Mouse (Mus musculus) intestine, postnatal 0 days (tissue): ENCODE data around the gene Col6a1. TPM values are rescaled to one million over a fixed set of nuclear protein-coding genes. Genes with fewer than 3 reads are reported as not detected.

Experiments used
- ATAC-seq: fragments of 200-750 bp; cut with Nextera tagmentation; 2 replicates; pipeline ENCODE4 v1.8.0; 2017; ENCODE audit warnings: mild to moderate bottlenecking, moderate TSS enrichment, moderate library complexity
- H3K27ac ChIP-seq: fragments of 300-500 bp; sonication (generic); 2 replicates; pipeline ENCODE4 v1.5.1; 2014; ENCODE audit warnings: mild to moderate bottlenecking, low read depth, low read length, moderate library complexity
- H3K27me3 ChIP-seq: fragments of 300-500 bp; sonication (generic); replicated peaks from 2 replicates; pipeline ENCODE4 v1.6.1; 2014; ENCODE audit warnings: low read length, mixed read lengths; ENCODE audit not compliant: control insufficient read depth, insufficient read depth
- H3K36me3 ChIP-seq: fragments of 300-500 bp; sonication (generic); 2 replicates; pipeline ENCODE4 v1.6.1; 2014; ENCODE audit warnings: mild to moderate bottlenecking, moderate library complexity; ENCODE audit not compliant: control insufficient read depth, insufficient read depth
- H3K4me1 ChIP-seq: fragments of 300-500 bp; sonication (generic); replicated peaks from 2 replicates; pipeline ENCODE4 v1.6.1; 2014; ENCODE audit warnings: antibody characterized with exemption, low read length, mixed read lengths; ENCODE audit not compliant: control insufficient read depth, insufficient read depth
- H3K4me2 ChIP-seq: fragments of 300-500 bp; sonication (generic); replicated peaks from 2 replicates; pipeline ENCODE4 v1.6.1; 2014; ENCODE audit warnings: low read depth, mild to moderate bottlenecking, moderate library complexity
- H3K4me3 ChIP-seq: fragments of 300-500 bp; sonication (generic); 2 replicates; pipeline ENCODE4 v1.5.1; 2014; ENCODE audit warnings: low read depth, low read length
- H3K9ac ChIP-seq: fragments of 300-500 bp; sonication (generic); 2 replicates; pipeline ENCODE4 v1.6.1; 2014; ENCODE audit warnings: mild to moderate bottlenecking, low read depth, low read length
- H3K9me3 ChIP-seq: fragments of 300-500 bp; sonication (generic); 2 replicates; pipeline ENCODE4 v1.6.1; 2016; ENCODE audit warnings: mixed run types; ENCODE audit not compliant: control insufficient read depth
- CTCF ChIP-seq: sonication (generic); IDR thresholded peaks from 2 replicates; pipeline ENCODE4 v1.5.1; 2016; ENCODE audit warnings: low read depth, mild to moderate bottlenecking, control low read depth, antibody characterized with exemption, moderate library complexity
- WGBS: fragments of 180-500 bp; shearing (Covaris S2); extraction: QIAGEN DNeasy Blood & Tissue Kit; methylation state at CpG from one replicate; pipeline ENCODE4 v1.1.7; 2014; 5-methylcytosine and 5-hydroxymethylcytosine counted together
- polyA plus RNA-seq: library from polyadenylated mRNA; unstranded; fragments of >200 nt; fragmentation: Nextera tagmentation; extraction: Ambion mirVana; gene quantifications from 2 replicates; pipeline ENCODE4 v1.2.1, GENCODE M21; 2015

Col6a1 gene
- polyA plus RNA-seq, 1 experiment from 2014 or later = 113 TPM

DNA sequence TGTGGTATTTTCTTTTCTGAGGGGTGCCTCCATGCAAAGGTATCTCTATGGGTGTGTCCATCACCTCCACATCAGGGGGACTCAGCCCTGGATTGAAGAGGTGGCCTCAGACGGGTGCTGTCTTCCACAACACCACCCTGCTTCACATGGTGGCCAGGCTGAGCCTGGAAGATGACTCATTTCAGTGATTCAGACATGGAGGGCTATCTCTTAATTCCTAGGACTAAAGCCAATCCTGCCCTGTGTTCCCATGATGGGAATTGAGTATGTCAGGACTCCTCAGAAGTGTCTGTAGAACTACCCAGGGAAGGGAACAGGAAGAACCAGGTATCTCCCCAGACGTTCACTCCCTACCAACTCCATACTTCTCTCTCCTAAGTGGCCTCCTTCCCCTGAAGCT is 32.5 kb downstream of the Col6a1 start:
- no peak for TF ChIP-seq CTCF
- Histone ChIP-seq H3K9ac (no peak overlapping the region), H3K9me3 (no peaks in the 10 kb centered on the region), H3K36me3 (no peaks in the 10 kb centered on the region), H3K4me2 (no peak overlapping the region), H3K4me3 (no peak overlapping the region), H3K27me3 (no peaks in the 10 kb centered on the region), H3K27ac (no peak overlapping the region), H3K4me1 (no peaks in the 10 kb centered on the region)
- ATAC-seq = no peak
- 69% methylated on average over 2 of the region's 2 CpGs for WGBS

DNA sequence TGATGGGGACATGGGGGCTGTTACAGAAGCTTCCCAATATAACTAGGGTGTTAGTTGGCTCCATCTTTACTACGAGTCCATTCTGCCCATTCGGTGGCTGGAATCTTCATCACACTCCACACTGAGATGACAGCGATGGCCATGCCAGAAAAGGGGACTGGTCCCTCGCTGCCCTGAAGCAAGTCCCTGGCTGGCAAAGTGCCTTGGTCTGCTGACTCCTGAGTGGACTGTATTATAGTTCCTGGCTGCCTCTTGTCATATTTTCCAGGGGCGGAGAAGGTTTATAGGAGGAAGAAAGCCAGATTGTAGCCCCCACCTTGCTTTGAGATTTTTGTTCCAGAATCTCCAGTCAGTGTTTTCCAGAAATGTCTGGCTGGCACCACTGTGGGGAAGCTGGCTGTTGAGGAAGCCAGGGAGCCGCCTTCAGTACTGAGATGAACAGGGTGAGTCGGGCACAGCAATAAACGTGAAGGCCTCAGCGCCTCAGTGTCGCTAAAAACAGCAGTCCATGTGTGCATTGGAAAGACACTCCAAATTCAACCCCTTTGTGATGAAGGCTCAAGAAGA is 40.4 kb downstream of the Col6a1 start:
- H3K4me2 ChIP-seq = no peak overlapping the region
- no peaks in the 10 kb centered on the region for H3K27me3 ChIP-seq
- H3K4me3 ChIP-seq = no peak overlapping the region
- no peaks in the 10 kb centered on the region for H3K36me3 ChIP-seq
- no peaks in the 10 kb centered on the region for H3K9me3 ChIP-seq
- no peak overlapping the region for H3K27ac ChIP-seq
- WGBS = 85% methylated on average over 10 of the region's 10 CpGs
- TF ChIP-seq CTCF = no peak
- no peak overlapping the region for H3K9ac ChIP-seq
- no peak for ATAC-seq
- no peaks in the 10 kb centered on the region for H3K4me1 ChIP-seq

- H3K36me3 ChIP-seq = no peaks in the 10 kb centered on the region
- H3K4me2 ChIP-seq = no peak overlapping the region
- ATAC-seq = no peak
- TF ChIP-seq CTCF = no peak
- no peaks in the 10 kb centered on the region for H3K4me1 ChIP-seq
- no peak overlapping the region for H3K27ac ChIP-seq
- WGBS = 71% methylated on average over 12 of the region's 12 CpGs
- no peak overlapping the region for H3K4me3 ChIP-seq
- no peak overlapping the region for H3K9ac ChIP-seq
- no peaks in the 10 kb centered on the region for H3K27me3 ChIP-seq
- no peaks in the 10 kb centered on the region for H3K9me3 ChIP-seq
Measured at GRCm38 (mm10) chr10:76683977-76684376, 42.0 kb downstream of the Col6a1 start.

DNA sequence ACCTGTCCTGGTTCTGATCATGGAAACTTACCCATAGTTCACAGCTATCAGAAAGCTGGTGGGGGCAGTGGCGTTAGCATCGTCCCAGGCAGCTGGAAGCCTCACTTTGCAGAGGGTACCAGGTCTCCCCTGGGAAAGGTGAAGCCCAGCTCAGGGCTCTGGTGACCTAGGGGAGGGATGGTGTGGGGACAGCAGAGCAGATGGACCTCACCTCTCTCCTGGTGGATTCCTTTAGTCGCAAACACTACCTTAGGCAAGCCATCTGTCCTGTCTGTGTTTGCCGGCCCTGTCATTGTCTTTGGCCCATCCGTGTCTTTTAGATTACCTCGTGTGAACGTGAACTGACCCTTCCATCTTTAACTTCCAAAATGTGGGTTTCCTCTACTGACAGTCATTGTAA is 42.5 kb downstream of the Col6a1 start:
- no peak overlapping the region for H3K4me2 ChIP-seq
- no peak for ATAC-seq
- no peak overlapping the region for H3K9ac ChIP-seq
- 63% methylated on average over 7 of the region's 7 CpGs for WGBS
- no peak overlapping the region for H3K4me3 ChIP-seq
- no peaks in the 10 kb centered on the region for H3K36me3 ChIP-seq
- H3K4me1 ChIP-seq = no peaks in the 10 kb centered on the region
- H3K27me3 ChIP-seq = no peaks in the 10 kb centered on the region
- H3K9me3 ChIP-seq = no peaks in the 10 kb centered on the region
- no peak for TF ChIP-seq CTCF
- H3K27ac ChIP-seq = no peak overlapping the region

DNA sequence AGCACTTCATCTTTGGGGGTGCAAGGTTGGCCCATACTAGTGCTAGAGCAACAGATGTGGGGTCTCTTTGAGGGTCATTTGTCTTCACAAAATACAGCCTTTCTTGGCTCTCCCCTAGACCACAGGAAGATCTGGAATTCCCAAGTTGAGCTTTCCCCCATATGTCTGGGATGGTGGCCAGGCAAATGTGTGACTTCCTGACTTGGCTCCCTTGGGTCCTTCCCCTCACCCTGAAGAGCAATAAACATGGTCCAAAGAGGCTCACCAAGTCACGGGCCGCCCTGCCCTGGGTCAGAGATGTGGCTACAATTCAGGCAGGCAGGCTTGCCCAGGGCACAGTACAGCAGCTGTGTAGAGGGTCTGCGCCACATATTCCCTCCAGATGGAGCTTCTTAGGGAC is 44.1 kb downstream of the Col6a1 start:
- no peaks in the 10 kb centered on the region for H3K36me3 ChIP-seq
- no peak overlapping the region for H3K4me2 ChIP-seq
- H3K9me3 ChIP-seq = no peaks in the 10 kb centered on the region
- H3K4me3 ChIP-seq = no peak overlapping the region
- H3K27me3 ChIP-seq = no peaks in the 10 kb centered on the region
- peak overlapping the region; percentile 46; the same call in 1 of the 2 replicates for H3K27ac ChIP-seq
- no peak overlapping the region for H3K9ac ChIP-seq
- no peak for TF ChIP-seq CTCF
- ATAC-seq = no peak
- no peaks in the 10 kb centered on the region for H3K4me1 ChIP-seq
- 70% methylated on average over 3 of the region's 3 CpGs for WGBS

DNA sequence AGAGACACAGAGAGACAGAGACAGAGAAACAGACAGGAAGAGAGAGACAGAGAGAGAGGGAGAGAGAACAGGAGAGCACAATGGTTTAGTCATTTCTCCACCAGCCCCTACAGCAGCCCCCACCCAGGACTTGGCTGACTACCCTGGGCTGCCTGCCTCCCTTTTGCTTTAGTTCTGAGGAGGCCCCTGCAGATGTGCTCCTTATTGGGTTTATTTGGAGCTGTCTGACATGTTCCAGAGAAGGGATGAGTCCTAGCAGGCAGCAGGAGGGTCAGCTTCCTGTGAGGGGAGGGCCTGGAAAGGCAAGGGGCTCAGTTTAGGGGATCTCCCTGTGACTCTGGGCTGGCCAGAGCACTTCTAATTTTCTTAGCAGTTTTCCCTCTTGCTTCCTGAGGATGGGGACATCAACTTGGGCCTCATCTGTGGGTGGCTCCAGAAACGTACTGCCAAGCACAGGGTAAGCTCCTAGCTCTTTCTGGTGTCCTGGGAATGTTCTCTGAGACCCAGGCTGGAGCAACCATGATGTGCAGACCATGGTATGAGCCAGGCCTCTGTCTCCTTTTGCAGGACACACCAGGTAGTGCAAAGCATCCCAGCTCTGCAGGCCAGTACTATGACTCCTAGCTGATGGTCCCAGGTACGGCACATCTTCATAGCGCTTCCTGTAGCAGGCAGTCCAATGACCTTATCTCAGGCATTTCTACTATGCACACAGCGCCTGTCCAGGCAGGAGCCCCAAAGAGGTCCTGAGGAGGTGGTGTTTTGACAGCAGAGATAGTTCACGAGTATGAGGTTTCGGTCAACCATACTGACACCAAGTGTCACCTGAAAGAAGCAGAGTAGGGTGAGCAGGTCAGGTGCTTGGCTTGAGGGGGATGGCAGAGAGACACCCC is 45.0 kb downstream of the Col6a1 start:
- no peaks in the 10 kb centered on the region for H3K27me3 ChIP-seq
- H3K9me3 ChIP-seq = no peaks in the 10 kb centered on the region
- H3K4me1 ChIP-seq = no peaks in the 10 kb centered on the region
- no peaks in the 10 kb centered on the region for H3K36me3 ChIP-seq
- WGBS = 61% methylated on average over 6 of the region's 6 CpGs
- no peak overlapping the region for H3K4me3 ChIP-seq
- no peak overlapping the region for H3K4me2 ChIP-seq
- no peak for TF ChIP-seq CTCF
- peak overlapping the region; percentile 41; the same call in 1 of the 2 replicates for H3K27ac ChIP-seq
- no peak overlapping the region for H3K9ac ChIP-seq
- ATAC-seq = peak; percentile 19; the same call in 1 of the 2 replicates
